Mouse (Mus musculus) urinary bladder, postnatal 14 days (tissue): Measurements from ENCODE around the gene Fbxo47.

Experiments used
- DNase-seq: peaks from one replicate; pipeline ENCODE4 v3.0.0; 2021; ENCODE audit warnings: low spot score

Fbxo47 gene

DNA sequence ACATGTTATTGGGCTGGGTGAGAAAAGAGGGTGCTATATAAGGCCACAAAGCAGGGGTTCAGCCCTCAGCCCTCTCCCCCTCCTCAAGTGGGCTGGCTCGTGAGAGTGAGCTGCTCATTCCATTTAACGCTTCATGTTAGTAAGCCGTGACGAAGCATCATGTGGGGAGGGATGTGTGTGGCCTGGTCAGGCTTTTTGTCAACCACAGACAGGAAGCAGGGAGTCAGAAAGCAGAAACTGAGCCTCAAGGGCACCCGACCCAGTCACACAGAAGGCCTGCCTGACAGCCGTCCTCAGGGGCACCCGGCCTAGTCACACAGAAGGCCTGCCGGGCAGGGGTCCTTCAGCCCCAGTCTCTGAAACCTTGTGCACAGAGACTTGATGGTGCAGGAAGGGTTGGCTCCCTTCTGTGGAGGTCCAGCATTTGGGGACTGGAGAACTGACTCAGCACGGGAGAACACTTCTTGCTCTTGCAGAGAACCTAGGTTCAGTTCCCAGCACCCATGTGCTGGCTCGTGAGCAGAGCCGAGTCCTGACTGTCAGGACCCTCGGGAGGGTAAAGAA lies 54.0 kb downstream of the Fbxo47 start:
- no peak for DNase-seq

DNA sequence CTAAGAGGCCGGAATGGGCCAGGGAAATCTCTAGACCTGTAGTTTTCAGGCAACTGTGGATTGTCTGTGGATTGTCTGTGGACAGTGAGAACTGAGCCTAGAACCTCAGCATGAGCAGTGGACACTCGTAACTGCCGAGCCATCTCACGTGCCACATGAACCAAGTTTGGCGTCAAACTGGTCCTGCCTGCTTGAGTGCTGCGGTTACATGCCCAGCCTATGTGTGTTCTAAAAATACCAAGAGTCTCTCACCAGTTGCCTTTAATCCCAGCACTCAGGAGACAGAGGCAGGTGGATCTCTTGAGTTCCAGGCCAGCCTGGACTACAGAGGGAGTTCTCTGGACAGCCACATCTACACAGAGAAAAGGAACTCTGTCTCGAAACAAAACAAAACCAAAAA lies 54.6 kb downstream of the Fbxo47 start:
- no peak for DNase-seq

DNA sequence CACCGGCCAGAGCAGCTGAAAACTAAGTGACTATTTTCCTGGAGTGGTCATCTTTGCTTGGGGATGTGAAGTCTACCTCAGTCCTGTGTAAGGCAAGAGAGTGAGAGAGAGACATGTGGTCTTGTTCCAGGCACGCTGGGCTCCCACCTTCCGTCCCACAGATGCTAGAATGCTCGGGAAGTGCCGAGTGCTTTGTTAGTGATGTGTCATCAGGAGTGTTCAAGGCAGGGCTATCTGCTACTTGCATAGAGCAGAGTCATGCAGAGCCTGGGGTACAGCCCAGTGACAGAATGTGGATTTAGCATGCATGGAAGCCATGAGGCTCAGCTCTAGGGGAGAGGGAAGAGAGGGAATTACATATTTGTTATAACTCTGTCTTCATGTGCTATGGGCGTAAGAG lies 56.3 kb downstream of the Fbxo47 start:
- no peak for DNase-seq

DNA sequence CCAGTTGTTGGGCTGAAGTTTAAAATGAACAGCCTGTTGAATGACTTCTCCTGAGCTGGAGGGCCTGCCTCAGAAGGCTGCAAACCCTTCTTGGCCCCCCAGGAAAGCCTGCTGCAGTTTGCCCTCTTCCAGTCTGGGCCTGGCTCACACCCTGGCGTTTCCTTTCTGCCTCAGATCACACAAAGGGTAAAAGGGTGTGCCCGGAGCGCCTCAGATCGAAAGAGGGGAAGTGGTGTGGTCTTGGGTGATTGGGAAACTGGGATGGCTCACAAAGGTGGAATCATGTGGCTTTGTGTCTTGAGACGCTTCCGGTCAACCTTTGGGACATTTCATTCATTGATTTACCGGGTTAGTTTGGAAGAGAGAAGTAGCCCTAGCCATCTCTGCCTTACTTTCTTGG lies 57.5 kb downstream of the Fbxo47 start:
- no peak for DNase-seq

DNA sequence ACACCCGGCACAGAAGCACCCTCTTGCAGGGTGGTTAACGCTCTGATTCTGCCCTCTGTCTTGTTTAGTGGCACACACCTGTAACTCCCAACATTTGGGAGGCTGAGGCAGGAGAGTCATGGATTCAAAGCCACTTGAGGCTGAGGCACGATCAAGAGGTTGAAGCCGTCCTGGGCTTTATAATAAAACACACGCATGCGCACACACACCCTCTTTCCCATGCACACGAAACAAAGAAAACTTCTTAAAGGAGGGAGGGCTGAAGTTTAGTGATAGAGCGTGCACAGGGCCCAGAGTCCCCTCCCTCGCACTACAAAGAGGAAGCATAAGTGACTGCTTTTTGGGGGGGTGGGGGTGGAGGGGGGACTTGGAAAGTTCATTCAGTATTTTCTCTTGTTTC lies 58.0 kb downstream of the Fbxo47 start:
- DNase-seq = no peak

DNA sequence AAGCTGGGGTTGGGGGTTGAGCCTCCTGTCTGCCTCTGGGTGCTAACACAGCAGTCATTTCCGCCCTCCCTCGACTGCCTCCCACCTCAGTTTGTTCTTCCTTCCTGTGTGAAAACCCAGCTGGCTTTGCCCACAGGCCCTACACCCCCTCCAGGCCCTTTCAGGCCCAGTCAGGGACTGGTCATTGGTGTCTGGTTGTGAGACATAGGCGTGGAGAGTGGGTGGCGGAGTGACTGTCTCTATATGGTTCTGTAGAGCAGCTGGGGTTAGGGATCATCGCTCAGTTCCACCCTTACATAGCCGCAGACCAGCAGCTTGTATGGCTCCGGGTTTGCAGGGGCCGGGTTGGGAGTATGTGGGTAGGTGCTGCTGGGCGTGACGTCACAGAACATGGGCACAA lies 58.7 kb downstream of the Fbxo47 start:
- no peak for DNase-seq

DNA sequence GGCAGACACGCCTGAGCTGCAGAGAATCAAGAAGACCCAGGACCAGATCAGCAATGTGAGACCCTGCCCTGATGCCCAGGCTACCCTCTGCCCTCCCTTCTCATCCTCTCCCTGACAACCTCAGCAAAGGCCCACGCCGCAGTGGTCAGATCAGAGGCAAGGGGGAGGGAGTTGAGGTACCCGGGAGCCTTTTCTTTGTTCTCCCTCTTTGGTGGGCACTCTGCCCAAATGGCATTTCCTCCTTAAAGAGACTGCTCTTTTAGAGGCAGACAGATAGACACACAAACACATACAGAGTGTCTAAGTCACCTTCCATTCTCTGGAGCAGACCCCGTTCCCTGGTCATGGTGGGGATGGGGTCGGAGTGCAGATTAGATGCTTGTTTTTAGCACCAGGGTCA lies 59.1 kb downstream of the Fbxo47 start:
- DNase-seq = no peak

DNA sequence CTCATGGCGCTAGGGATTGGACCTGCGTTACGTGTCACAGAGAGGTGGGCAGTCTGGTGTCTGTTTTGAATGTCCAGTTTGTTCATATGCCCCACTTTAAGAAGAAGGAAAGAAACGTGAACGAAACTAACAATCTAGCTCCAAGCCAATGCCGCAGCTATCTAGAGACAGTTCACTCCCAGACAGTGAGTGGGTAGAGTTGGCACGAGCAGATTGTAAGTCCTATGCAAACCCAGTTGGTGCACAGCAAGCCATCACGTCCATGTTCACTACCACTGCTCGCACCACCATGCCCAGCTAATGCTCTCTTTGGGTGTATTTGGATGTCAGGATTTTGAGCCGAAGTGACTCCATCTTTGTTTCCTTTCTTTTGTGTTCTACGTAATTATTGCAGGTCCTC lies 59.8 kb downstream of the Fbxo47 start:
- DNase-seq = no peak

DNA sequence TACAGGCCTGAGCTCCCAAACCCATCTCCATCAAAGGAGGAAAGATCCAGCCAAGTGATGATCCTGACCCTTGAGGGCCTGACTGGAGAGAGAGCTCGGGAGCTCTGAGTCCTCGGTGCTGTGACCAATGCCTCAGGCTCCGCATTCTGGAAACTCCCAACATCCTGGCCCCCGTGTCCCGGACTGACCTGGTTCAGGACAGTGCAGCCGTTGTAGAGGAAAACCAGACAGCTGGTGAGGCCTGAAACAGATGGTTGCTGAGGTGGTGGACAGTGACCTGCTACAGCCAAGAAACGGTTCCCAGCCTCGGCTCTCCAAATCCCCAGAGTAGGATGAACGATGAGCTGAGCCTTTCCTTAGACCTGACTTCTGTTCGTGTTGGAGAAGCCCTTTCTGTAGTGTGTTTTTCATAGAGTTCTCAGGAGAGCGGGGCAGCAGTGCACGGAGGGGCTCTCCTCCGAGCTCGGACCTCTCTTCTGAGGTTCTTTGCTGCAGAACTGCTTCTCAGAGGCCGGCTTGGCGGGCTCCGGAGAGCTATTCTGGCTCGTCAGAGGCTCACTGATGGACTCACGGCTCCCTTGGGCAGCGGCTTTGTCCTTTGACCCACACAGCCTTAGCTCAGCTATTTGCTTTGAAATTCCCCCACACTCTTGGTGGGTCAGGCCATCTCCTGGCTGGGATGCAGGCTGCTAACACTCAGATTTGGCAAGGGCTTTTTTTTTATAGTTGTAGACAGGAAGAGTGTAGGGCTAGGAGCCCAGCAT lies 60.9 kb downstream of the Fbxo47 start:
- DNase-seq = no peak

DNA sequence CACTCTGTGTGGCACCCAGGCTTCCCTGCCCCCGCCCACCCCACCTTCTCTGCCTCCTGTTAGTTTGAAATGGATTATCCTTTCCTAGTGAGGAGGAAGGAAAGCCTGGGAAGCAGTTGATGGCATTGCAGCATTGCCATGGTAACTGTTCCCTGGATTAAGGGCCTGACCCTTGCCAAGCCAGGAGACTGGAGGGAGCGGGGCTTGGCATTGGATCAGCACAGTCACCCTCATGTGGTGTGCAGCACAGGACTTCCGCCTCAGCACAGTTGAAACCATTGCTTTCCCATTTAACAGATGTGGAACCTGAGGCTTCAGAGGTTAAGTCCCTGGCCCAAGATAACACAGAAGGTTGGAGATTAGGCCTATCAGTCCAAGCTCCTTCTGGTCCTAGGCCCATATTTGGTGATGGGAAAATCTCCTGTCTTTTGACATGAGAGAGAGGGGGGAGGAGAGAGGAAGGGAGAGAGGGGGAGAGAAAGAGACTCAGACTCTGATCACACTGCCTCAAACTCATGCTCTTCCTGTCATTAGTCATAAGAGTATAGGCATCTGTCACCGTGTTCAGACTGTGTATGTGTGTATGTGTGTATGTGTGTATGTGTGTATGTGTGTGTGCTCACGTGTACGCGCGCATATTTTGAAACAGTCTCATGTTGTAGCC lies 62.4 kb downstream of the Fbxo47 start:
- no peak for DNase-seq

DNA sequence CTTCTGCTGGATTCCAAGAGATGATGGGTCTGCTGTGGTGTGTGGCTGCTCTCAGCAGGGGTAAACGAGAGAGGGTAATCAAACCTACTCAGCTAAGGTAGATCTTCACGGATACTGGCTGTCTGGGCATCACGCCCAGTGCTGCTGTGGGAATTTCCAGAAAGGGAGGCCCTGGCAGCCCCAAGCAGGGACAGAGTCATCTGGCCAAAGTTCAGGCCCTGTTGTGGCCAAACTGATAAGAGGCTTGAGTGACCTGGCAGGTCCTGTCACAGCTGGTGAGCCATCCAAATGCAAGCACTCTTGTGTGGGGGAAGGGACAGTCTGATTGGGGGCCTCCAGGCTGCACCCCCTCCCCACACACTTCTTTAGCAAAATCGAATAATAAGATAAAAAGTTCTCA lies 63.1 kb downstream of the Fbxo47 start:
- DNase-seq = peak; percentile 81

DNA sequence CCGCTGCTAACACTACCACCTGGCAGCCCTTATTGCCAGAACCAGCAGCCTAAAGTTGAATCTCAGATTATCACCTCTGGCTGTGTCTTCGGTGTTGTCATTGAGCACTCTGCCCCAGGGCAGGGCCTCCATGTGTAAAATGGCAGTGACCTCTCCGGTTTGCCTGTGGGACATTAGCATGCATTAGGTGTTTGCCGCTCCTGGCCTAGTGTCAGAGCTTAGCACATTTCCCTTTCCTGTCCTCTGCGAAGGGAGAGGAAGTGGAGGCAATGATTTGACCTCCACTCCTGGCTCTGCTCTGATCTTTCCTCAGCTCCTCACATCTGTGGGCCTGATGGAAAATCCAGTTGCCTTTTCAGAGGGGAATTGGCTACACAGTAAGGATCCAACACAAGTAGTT lies 64.0 kb downstream of the Fbxo47 start:
- no peak for DNase-seq

DNA sequence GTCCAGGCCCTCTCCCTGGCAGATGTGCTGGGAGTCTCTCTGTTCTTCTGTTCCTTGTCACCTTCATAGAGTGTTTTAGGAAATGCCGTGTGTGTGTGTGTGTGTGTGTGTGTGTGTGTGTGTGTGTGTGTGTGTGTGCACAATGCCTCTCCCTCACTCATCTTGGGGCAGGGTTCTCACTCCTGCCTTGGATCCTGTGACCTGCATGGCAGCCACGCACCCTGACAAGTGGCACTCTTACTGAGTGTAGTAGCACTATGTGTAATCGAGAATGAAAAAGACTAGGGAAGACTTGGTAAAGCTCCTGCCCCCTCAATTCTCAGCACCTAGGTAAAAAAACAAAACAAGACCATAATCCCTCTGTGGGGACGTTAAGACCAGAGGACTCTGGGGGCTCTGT lies 64.9 kb downstream of the Fbxo47 start:
- DNase-seq = no peak

DNA sequence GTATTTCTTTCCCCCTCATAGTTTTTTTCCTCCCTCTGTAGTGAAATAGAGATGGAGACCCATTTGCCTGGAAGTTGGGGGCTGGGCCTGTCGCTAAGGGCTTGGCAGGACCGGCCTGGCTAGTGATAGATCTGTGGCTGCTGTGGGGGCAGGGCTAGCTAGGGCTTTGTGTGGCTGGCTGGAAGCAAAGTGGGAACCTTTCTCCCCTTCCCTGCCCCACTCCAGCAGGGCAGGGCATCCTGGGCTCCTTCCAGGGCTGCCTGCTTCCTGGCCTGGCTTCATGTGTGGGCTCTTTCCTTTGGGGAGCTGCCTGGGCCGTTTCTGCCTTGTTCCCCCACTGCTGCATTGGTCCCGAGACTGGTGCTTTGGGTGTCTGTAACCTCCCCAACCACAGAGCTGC lies 65.4 kb downstream of the Fbxo47 start:
- no peak for DNase-seq

DNA sequence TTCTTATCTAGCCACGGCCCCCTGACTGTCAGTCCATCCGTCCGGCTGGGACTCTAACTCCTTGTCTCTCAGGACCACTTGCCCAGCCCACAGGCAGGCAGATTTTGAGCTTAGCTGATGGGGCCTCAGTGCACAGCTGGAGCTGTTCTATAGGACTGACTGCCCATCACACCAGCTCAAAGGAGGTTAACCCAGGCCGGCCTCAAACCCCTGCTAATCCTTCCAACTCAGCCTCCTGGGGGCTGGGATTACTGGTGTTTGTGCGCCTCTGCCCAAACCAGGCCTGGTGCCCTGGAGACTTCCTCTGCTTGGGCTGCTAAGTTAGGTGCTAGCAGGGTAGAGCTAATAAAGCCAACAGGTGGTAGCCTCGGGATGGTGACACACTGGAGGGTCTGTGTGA lies 66.0 kb downstream of the Fbxo47 start:
- no peak for DNase-seq

DNA sequence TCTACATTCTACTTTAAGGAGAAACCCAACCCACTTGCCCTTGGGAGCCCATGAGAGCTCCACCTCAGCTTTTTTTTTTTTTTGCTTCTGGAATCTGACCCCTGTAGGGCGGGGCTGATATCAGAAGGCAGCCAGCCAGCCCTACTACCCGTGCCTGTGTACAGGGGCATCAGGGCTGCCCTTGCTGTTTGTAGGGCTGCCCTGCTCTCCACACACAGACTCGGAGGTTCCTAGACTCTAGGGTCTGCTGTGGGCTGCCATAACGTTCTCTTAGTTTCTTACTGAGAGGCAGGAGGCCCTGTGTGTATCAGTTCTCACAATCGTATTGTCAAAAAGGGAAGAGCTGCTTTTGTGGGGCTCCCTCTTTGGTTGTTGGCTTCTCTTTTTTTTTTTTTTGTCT lies 66.6 kb downstream of the Fbxo47 start:
- DNase-seq = no peak

DNA sequence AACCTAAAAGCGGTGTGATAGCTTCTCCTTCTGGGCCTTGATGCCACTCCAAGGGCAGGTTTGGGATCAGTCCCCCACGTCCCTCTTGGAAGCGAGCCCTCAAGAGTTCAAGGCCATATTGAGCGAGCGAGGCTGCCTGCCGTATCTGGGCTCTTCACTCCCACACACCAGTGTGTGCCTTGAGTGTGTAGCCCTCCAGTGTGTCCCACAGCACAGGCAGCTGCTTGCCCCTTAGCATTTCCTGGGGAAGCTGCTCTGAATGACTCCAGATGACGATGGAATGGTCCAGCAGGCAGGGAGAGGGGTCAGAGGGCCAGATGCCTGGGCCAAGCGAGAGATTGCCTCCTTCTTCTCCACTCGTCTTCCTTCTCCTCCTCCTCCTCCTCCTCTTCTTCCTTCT lies 67.0 kb downstream of the Fbxo47 start:
- DNase-seq = no peak

DNA sequence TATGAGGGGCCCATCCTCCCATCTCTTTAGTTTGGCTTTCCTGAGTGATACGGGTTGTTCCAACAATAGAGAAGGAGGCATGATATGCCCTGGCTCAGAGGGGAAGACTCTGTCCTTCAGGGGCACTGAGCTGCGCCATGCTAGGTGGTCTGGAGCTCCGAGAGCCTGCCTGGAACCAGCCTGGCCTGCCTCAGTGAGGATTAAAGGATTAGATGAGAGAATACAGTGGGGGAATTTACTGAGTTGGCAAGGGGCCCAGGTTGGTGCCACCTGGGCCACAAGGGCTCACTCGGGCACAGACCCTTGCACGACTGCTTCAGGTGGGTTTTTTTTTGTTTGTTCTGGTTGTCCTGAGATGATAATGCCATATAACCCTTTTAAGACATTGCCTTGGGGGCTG lies 67.8 kb downstream of the Fbxo47 start:
- DNase-seq = no peak

DNA sequence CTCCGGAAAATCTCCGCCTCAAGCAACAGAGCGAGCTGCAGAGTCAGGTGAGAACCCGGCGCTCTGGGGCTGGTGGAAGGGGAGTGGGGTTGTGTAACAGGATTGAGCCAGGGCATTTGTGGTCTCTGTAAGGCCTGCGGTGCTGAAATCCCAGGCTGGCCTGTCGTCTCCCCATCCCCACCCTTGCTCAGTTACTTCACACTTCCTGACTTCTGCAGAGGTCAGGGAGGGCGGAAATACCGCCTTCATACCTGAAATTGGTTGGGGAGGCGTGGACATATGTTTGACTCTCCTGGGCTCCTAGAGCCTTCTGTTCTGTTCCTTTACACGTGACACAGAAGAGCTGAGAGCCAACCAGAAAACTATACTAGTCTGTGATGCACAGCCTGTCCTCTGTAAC lies 68.2 kb downstream of the Fbxo47 start:
- DNase-seq = no peak

DNA sequence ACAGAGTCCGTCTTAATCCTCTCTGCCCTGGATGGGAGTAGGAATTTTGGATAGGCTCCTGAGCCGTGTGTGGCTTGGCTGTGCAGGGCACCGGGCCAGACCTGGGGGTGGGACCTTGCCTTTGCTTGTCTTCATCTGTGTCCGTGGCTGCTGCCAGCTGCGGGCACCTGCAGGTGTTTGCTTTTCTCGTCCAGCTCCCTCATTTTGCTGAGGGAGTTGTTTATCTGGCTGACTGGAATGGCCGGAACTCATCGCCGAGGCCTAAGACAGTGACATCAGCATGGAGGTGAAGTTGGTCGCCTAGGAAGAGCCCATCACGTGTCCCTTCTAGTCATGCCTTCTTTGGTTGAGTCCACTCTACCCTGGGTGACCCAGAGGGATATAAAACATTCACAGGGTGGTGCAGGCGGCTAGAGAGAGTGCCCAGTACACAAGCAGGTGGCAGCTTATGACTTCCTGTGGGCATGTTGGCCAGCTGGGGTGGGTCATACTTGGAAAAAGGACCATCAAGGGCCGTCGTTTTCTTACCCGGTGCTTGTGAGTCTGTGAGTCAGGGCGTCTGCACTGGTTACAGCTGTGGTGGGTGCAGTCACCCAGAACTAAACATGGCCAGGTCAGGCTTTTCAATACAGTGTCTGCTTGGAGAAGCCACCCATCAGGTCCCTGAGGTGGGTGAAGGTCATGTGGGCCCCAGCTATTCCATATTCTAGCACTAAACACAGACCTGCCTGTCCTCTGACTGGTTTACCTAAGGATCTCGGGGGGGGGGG lies 70.0 kb downstream of the Fbxo47 start:
- no peak for DNase-seq

DNA sequence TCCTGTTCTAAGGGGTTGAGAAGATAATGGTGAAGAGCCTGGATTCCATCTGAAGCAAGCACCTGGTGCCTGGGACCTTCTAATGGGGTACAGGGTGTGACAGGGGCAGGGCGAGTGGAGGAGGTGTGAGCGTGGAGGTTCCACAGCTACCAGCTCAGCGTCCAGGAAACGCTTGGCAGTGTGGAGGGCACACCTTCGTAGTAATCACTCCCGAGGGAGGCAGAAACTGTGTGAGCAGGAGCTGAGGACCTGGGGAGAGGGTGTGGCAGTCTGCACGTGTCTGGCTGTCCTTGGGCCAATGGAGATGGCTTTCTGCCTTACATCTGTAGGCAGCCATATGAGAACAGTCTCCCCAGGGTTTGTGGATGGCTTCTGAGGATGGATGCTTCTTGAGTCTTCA lies 70.9 kb downstream of the Fbxo47 start:
- DNase-seq = no peak

DNA sequence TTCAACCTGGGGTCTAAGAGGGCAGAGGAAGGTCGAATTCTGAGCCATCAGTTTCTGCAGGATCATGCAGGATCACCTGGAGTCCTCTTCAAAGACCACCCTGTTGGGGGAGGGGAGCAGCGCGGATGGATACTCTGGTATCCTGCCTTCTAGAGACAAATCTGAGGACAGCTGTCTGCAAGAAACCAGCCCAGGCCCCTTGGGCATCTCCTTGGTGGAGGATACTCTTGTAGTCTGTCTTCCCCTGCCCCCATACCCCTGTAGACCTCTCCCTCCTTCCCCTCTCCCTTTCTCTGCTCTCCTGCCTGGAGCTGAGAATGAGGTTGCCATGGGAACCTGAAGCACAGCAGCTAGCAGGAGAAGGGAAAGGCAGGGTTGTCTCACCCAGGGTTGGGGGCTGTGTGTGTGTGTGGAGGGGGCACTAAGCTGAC lies 71.4 kb downstream of the Fbxo47 start:
- DNase-seq = no peak
